Mouse (Mus musculus) liver, embryonic 14.5 days (tissue): Measurements from ENCODE around the gene H2al1i. TPM values are rescaled to one million over a fixed set of nuclear protein-coding genes. Genes with fewer than 3 reads are reported as not detected.

ENCODE experiments used
- ATAC-seq: fragments of 200-750 bp; cut with Nextera tagmentation; 2 replicates; pipeline ENCODE4 v1.8.0; 2017; ENCODE audit warnings: moderate number of reproducible peaks, mild to moderate bottlenecking, moderate library complexity; ENCODE audit not compliant: insufficient read depth
- DNase-seq, 3 experiments: peaks; one replicate each; pipeline ENCODE4 v3.0.0-alpha.2; 2012 to 2013; ENCODE audit warnings: low read depth in 3 of 3, low spot score in 3 of 3
- H3K27ac ChIP-seq: fragments of 300-500 bp; sonication (generic); 2 replicates; pipeline ENCODE4 v1.5.1; 2014; ENCODE audit warnings: moderate library complexity, mild to moderate bottlenecking, control low read depth, inconsistent platforms
- H3K27me3 ChIP-seq: fragments of 300-500 bp; sonication (generic); 2 replicates; pipeline ENCODE4 v1.6.1; 2014; ENCODE audit warnings: mild to moderate bottlenecking, low read length, moderate library complexity; ENCODE audit not compliant: control insufficient read depth, insufficient read depth
- H3K36me3 ChIP-seq: fragments of 300-500 bp; sonication (generic); replicated peaks from 2 replicates; pipeline ENCODE4 v1.6.1; 2014; ENCODE audit warnings: low read depth; ENCODE audit not compliant: control insufficient read depth, insufficient read depth
- H3K4me1 ChIP-seq, 2 experiments: fragments of 200-500 bp in 1 of 2; fragments of 300-500 bp in 1 of 2; sonication (generic) in 1 of 2; replicated peaks; 2 replicates each; pipeline ENCODE4 v1.6.1; 2012 to 2014; ENCODE audit warnings: antibody characterized with exemption in 1 of 2, inconsistent platforms in 1 of 2, low read length in 1 of 2; ENCODE audit not compliant: control insufficient read depth in 2 of 2, insufficient read depth in 2 of 2
- H3K4me2 ChIP-seq: fragments of 300-500 bp; sonication (generic); 2 replicates; pipeline ENCODE4 v1.6.1; 2014; ENCODE audit warnings: low read depth, mild to moderate bottlenecking, control low read depth, moderate library complexity
- H3K4me3 ChIP-seq, 2 experiments: fragments of 200-500 bp in 1 of 2; fragments of 300-500 bp in 1 of 2; sonication (generic) in 1 of 2; 2 replicates each; pipeline ENCODE4 v1.5.1; 2012 to 2014; ENCODE audit warnings: low read depth in 2 of 2, low read length in 2 of 2, mild to moderate bottlenecking in 2 of 2, control low read depth in 1 of 2, inconsistent platforms in 1 of 2, moderate library complexity in 1 of 2; ENCODE audit not compliant: insufficient read depth in 1 of 2
- H3K9ac ChIP-seq: fragments of 300-500 bp; sonication (generic); replicated peaks from 2 replicates; pipeline ENCODE4 v1.6.1; 2014; ENCODE audit warnings: mild to moderate bottlenecking, control low read depth, moderate library complexity
- H3K9me3 ChIP-seq: fragments of 300-500 bp; sonication (generic); 2 replicates; pipeline ENCODE4 v1.6.1; 2016; ENCODE audit warnings: low read length, mixed read lengths; ENCODE audit not compliant: control insufficient read depth
- CTCF ChIP-seq: IDR thresholded peaks from 2 replicates; pipeline ENCODE4 v1.5.1; 2016; ENCODE audit warnings: antibody characterized with exemption, low read depth, control low read depth
- EP300 ChIP-seq: IDR thresholded peaks from 2 replicates; pipeline ENCODE4 v1.6.1; 2016; ENCODE audit warnings: antibody characterized with exemption, low read depth
- WGBS: fragments of 180-500 bp; shearing (Covaris S2); extraction: QIAGEN DNeasy Blood & Tissue Kit; methylation state at CpG from one replicate; pipeline ENCODE4 v1.1.7; 2014; ENCODE audit not compliant: insufficient replicate concordance; 5-methylcytosine and 5-hydroxymethylcytosine counted together
- polyA plus RNA-seq, 2 experiments: library from polyadenylated mRNA; depleted of rRNA in 1 of 2; stranded (reverse) in 1 of 2; unstranded in 1 of 2; fragments of >200 nt; fragmentation: Nextera tagmentation in 1 of 2; extraction: Ambion mirVana in 1 of 2; gene quantifications; 2 replicates each; pipeline versions ENCODE4 v1.2.1 to v1.2.3; 2012 to 2014

H2al1i gene
- polyA plus RNA-seq, 2 experiments: not detected

DNA sequence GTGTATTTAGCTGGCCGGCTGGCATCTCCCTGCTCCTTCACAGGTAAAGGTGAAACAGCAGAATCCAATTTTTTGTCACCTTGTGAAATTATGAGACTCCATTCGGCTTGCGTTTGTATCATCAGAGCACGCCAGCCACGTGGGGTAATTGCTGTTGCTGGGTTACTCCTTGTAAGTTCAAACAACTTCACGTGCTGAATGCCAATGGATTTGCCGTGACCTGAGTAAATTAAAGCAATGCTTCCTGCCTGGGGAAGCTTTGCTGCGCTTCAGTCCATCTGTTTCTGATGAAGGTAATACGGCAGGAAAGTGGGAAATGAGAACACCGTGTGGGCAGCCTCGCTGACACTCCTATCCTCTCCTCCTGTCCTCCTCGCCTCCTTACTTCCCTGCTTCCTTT is 40.7 kb downstream of the H2al1i start:
- no peak overlapping the region for H3K27ac ChIP-seq
- DNase-seq: no peak

More for the DNA sequence above, 40.7 kb downstream of the H2al1i start:
- Histone ChIP-seq H3K36me3 (no peaks in the 10 kb centered on the region), H3K27me3 (no peaks in the 10 kb centered on the region), H3K9me3 (no peaks in the 10 kb centered on the region), H3K9ac (no peak overlapping the region), H3K4me3 (no peak overlapping the region), H3K4me2 (no peak overlapping the region), H3K4me1 (no peaks in the 10 kb centered on the region)
- no peak for ATAC-seq
- WGBS: 49% methylated on average over 12 of the region's 12 CpGs
- TF ChIP-seq EP300: no peak
- no peak for TF ChIP-seq CTCF

Other genes starting within 250 kb of the H2al1i start
- not detected in 2 replicates for gene H2al1a, start 25.4 kb upstream of the H2al1i start, polyA plus RNA-seq (2012; rRNA removed)
- not detected in 2 replicates for gene H2al1a, start 25.4 kb upstream of the H2al1i start, polyA plus RNA-seq (2014; fragmentation: Nextera tagmentation; extraction: Ambion mirVana)
- not detected in 2 replicates for gene H2al1b, start 22.2 kb upstream of the H2al1i start, polyA plus RNA-seq (2012; rRNA removed)
- not detected in 2 replicates for gene H2al1b, start 22.2 kb upstream of the H2al1i start, polyA plus RNA-seq (2014; fragmentation: Nextera tagmentation; extraction: Ambion mirVana)
- not detected in 2 replicates for gene H2al1c, start 19.0 kb upstream of the H2al1i start, polyA plus RNA-seq (2012; rRNA removed)
- not detected in 2 replicates for gene H2al1c, start 19.0 kb upstream of the H2al1i start, polyA plus RNA-seq (2014; fragmentation: Nextera tagmentation; extraction: Ambion mirVana)
- not detected in 2 replicates for gene H2al1d, start 15.8 kb upstream of the H2al1i start, polyA plus RNA-seq (2012; rRNA removed)
- gene H2al1d, start 15.8 kb upstream of the H2al1i start, polyA plus RNA-seq (2014; fragmentation: Nextera tagmentation; extraction: Ambion mirVana): not detected in 2 replicates
- not detected in 2 replicates for gene H2al1e, start 12.7 kb upstream of the H2al1i start, polyA plus RNA-seq (2012; rRNA removed)
- not detected in 2 replicates for gene H2al1e, start 12.7 kb upstream of the H2al1i start, polyA plus RNA-seq (2014; fragmentation: Nextera tagmentation; extraction: Ambion mirVana)
- gene H2al1f, start 9.5 kb upstream of the H2al1i start, polyA plus RNA-seq (2012; rRNA removed): not detected in 2 replicates
- not detected in 2 replicates for gene H2al1f, start 9.5 kb upstream of the H2al1i start, polyA plus RNA-seq (2014; fragmentation: Nextera tagmentation; extraction: Ambion mirVana)
- gene H2al1g, start 6.4 kb upstream of the H2al1i start, polyA plus RNA-seq (2012; rRNA removed): not detected in 2 replicates
- not detected in 2 replicates for gene H2al1g, start 6.4 kb upstream of the H2al1i start, polyA plus RNA-seq (2014; fragmentation: Nextera tagmentation; extraction: Ambion mirVana)
- gene H2al1h, start 3.2 kb upstream of the H2al1i start, polyA plus RNA-seq (2012; rRNA removed): not detected in 2 replicates
- gene H2al1h, start 3.2 kb upstream of the H2al1i start, polyA plus RNA-seq (2014; fragmentation: Nextera tagmentation; extraction: Ambion mirVana): not detected in 2 replicates
- not detected in 2 replicates for gene H2al1j, start 3.2 kb downstream of the H2al1i start, polyA plus RNA-seq (2012; rRNA removed)
- not detected in 2 replicates for gene H2al1j, start 3.2 kb downstream of the H2al1i start, polyA plus RNA-seq (2014; fragmentation: Nextera tagmentation; extraction: Ambion mirVana)